Mouse (Mus musculus): ENCODE measurements around the gene Ttll10. TPM values are rescaled to one million over a fixed set of nuclear protein-coding genes. Genes with fewer than 3 reads are reported as not detected.

Gene Ttll10
- polyA plus RNA-seq, 1 experiment = 3.5 TPM

DNA sequence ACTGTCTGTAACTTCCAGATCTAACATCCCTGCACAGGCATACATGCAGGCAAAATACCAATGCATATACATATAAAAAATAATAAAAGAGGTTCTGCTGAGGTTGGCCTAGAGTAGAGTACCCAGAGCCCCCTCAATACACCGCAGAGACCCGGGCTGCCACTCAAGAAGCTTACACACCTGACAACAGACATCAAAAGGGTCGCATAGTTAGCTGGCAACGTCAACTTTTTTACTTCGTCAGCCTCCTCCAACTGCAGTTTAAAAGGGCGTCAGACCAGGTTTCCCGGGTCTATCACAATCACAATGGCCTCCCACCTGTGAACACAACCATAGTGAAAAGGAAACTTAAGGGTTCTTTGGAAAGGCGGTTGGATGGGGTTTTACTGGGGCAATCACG is 35.7 kb downstream of the Ttll10 start:
- H3K4me1 ChIP-seq (replicated peaks; ENCODE audit: control insufficient read depth, insufficient read depth, low read length) = peaks cover 33% of the 10 kb centered on the region
- H3K4me3 ChIP-seq (ENCODE audit: control insufficient read depth, insufficient read depth, low read length) = no peak overlapping the region
- H3K36me3 ChIP-seq (ENCODE audit: control insufficient read depth, insufficient read depth, low read length) = no peaks in the 10 kb centered on the region; the same call in 1 of the 2 replicates
- 78% methylated on average over 9 of the region's 9 CpGs for WGBS
- no peak overlapping the region for H3K27ac ChIP-seq (ENCODE audit: control insufficient read depth, insufficient read depth, low read length)
- no peak for TF ChIP-seq CTCF (IDR thresholded peaks at IDR 0.05; ENCODE audit: borderline replicate concordance, control insufficient read depth, extremely low read depth, insufficient read depth, low read length, poor library complexity)
- no peak for TF ChIP-seq POLR2A (IDR thresholded peaks at IDR 0.05; ENCODE audit: control insufficient read depth, extremely low read depth, insufficient read depth, low read length, poor library complexity)
- DNase-seq = peak; percentile 42
- no peaks in the 10 kb centered on the region for H3K27me3 ChIP-seq (ENCODE audit: control insufficient read depth, insufficient read depth, low read length)

- Histone ChIP-seq H3K4me3 (ENCODE audit: control insufficient read depth, insufficient read depth, low read length) (peak overlapping the region; percentile 15), H3K4me1 (replicated peaks; ENCODE audit: control insufficient read depth, insufficient read depth, low read length) (peaks cover 30% of the 10 kb centered on the region), H3K27ac (ENCODE audit: control insufficient read depth, insufficient read depth, low read length) (peak overlapping the region; percentile 97), H3K27me3 (ENCODE audit: control insufficient read depth, insufficient read depth, low read length) (no peaks in the 10 kb centered on the region), H3K36me3 (ENCODE audit: control insufficient read depth, insufficient read depth, low read length) (no peaks in the 10 kb centered on the region)
- WGBS = 34% methylated on average over 9 of the region's 9 CpGs
- DNase-seq = no peak
- TF ChIP-seq POLR2A (IDR thresholded peaks at IDR 0.05; ENCODE audit: control insufficient read depth, extremely low read depth, insufficient read depth, low read length, poor library complexity) = no peak
- no peak for TF ChIP-seq CTCF (IDR thresholded peaks at IDR 0.05; ENCODE audit: borderline replicate concordance, control insufficient read depth, extremely low read depth, insufficient read depth, low read length, poor library complexity)
Measured at GRCm38 (mm10) chr4:156021942-156022419, 37.2 kb downstream of the Ttll10 start.

- Histone ChIP-seq H3K36me3 (ENCODE audit: control insufficient read depth, insufficient read depth, low read length) (no peaks in the 10 kb centered on the region), H3K4me1 (replicated peaks; ENCODE audit: control insufficient read depth, insufficient read depth, low read length) (peaks cover 25% of the 10 kb centered on the region), H3K4me3 (ENCODE audit: control insufficient read depth, insufficient read depth, low read length) (no peak overlapping the region; the same call in 1 of the 2 replicates), H3K27me3 (ENCODE audit: control insufficient read depth, insufficient read depth, low read length) (no peaks in the 10 kb centered on the region), H3K27ac (ENCODE audit: control insufficient read depth, insufficient read depth, low read length) (peak overlapping the region; percentile 97)
- DNase-seq = no peak
- 46% methylated on average over 3 of the region's 3 CpGs for WGBS
- TF ChIP-seq POLR2A (IDR thresholded peaks at IDR 0.05; ENCODE audit: control insufficient read depth, extremely low read depth, insufficient read depth, low read length, poor library complexity) = no peak
Measured at GRCm38 (mm10) chr4:156021381-156021780, 37.8 kb downstream of the Ttll10 start.

GRCm38 (mm10) chr4:156019771-156020170 is 39.4 kb downstream of the Ttll10 start:
- Histone ChIP-seq H3K27me3 (ENCODE audit: control insufficient read depth, insufficient read depth, low read length) (no peaks in the 10 kb centered on the region), H3K4me3 (ENCODE audit: control insufficient read depth, insufficient read depth, low read length) (no peak overlapping the region), H3K4me1 (replicated peaks; ENCODE audit: control insufficient read depth, insufficient read depth, low read length) (peaks cover 19% of the 10 kb centered on the region), H3K36me3 (ENCODE audit: control insufficient read depth, insufficient read depth, low read length) (no peaks in the 10 kb centered on the region), H3K27ac (ENCODE audit: control insufficient read depth, insufficient read depth, low read length) (no peak overlapping the region)
- TF ChIP-seq CTCF (IDR thresholded peaks at IDR 0.05; ENCODE audit: borderline replicate concordance, control insufficient read depth, extremely low read depth, insufficient read depth, low read length, poor library complexity) = no peak
- 97% methylated on average over 12 of the region's 12 CpGs for WGBS
- DNase-seq = no peak

DNA sequence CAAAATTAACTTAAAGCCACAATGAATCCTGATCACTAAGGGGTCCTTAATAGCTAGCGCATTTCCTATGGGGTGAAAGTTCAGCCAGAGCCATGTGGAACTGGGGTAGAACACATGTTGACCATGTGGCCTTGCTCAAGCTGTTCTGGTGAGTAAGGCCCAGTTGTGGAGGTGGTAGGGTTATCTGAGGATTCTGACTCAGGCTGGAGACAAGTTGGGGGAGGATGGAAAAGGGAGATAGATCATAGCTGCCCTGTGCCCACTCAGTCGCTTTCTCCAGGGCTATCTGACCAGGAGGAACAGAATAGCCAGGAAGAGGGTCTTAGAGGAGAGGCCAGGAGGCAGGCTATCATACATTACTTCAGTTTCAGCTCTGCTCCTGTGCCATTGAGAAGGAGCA is 44.8 kb downstream of the Ttll10 start:
- Histone ChIP-seq H3K4me1 (replicated peaks; ENCODE audit: control insufficient read depth, insufficient read depth, low read length) (0 out of 2 replicates have a peak, but pooled peaks cover 4% of the 10 kb centered on the region), H3K27me3 (ENCODE audit: control insufficient read depth, insufficient read depth, low read length) (no peaks in the 10 kb centered on the region), H3K36me3 (ENCODE audit: control insufficient read depth, insufficient read depth, low read length) (peaks cover 24% of the 10 kb centered on the region), H3K4me3 (ENCODE audit: control insufficient read depth, insufficient read depth, low read length) (no peak overlapping the region), H3K27ac (ENCODE audit: control insufficient read depth, insufficient read depth, low read length) (no peak overlapping the region)
- TF ChIP-seq CTCF (IDR thresholded peaks at IDR 0.05; ENCODE audit: borderline replicate concordance, control insufficient read depth, extremely low read depth, insufficient read depth, low read length, poor library complexity) (no peak), POLR2A (IDR thresholded peaks at IDR 0.05; ENCODE audit: control insufficient read depth, extremely low read depth, insufficient read depth, low read length, poor library complexity) (no peak)
- 98% methylated on average over 2 of the region's 2 CpGs for WGBS
- no peak for DNase-seq

- 90% methylated on average over 8 of the region's 8 CpGs for WGBS
- no peak for TF ChIP-seq CTCF (IDR thresholded peaks at IDR 0.05; ENCODE audit: borderline replicate concordance, control insufficient read depth, extremely low read depth, insufficient read depth, low read length, poor library complexity)
- no peak for TF ChIP-seq POLR2A (IDR thresholded peaks at IDR 0.05; ENCODE audit: control insufficient read depth, extremely low read depth, insufficient read depth, low read length, poor library complexity)
- peaks cover 32% of the 10 kb centered on the region for H3K36me3 ChIP-seq (ENCODE audit: control insufficient read depth, insufficient read depth, low read length)
Measured at GRCm38 (mm10) chr4:156013637-156014036, 45.6 kb downstream of the Ttll10 start, which contains the start of gene Tnfrsf4. Tnfrsf4 (plus strand) TSS chr4:156013843.

DNA sequence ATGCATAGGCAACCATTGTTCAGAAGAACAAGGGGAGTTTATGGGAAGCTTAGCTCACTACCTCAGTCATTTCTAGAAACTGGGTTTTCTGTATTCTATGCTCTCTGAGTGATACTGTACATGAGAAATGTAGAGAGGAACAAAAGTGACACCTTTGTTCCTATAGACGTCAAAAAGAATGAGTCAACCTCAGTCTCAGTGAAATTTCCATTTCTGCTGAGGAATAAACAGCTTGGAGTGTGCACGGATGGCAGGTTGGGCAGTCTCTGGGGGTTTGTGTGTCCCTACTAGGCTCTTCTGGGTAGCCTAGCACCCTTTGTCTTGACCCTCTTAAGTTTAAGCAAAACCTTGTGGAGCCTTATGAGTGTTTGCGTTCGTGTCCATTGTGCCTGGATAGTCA is 50.8 kb downstream of the Ttll10 start:
- H3K27me3 ChIP-seq (ENCODE audit: control insufficient read depth, insufficient read depth, low read length) = no peaks in the 10 kb centered on the region
- no peak for DNase-seq
- no peak for TF ChIP-seq POLR2A (IDR thresholded peaks at IDR 0.05; ENCODE audit: control insufficient read depth, extremely low read depth, insufficient read depth, low read length, poor library complexity)
- TF ChIP-seq CTCF (IDR thresholded peaks at IDR 0.05; ENCODE audit: borderline replicate concordance, control insufficient read depth, extremely low read depth, insufficient read depth, low read length, poor library complexity) = no peak
- H3K4me3 ChIP-seq (ENCODE audit: control insufficient read depth, insufficient read depth, low read length) = no peak overlapping the region
- WGBS = 97% methylated on average over 4 of the region's 4 CpGs
- H3K36me3 ChIP-seq (ENCODE audit: control insufficient read depth, insufficient read depth, low read length) = peaks cover 74% of the 10 kb centered on the region
- H3K4me1 ChIP-seq (replicated peaks; ENCODE audit: control insufficient read depth, insufficient read depth, low read length) = no peaks in the 10 kb centered on the region
- H3K27ac ChIP-seq (ENCODE audit: control insufficient read depth, insufficient read depth, low read length) = no peak overlapping the region

More at GRCm38 (mm10) chr4:156013637-156014036, 45.6 kb downstream of the Ttll10 start, which contains the start of gene Tnfrsf4:
- DNase-seq = no peak
- H3K27me3 ChIP-seq (ENCODE audit: control insufficient read depth, insufficient read depth, low read length) = no peaks in the 10 kb centered on the region
- H3K4me1 ChIP-seq (replicated peaks; ENCODE audit: control insufficient read depth, insufficient read depth, low read length) = 0 out of 2 replicates have a peak, but pooled peaks cover 4% of the 10 kb centered on the region
- H3K4me3 ChIP-seq (ENCODE audit: control insufficient read depth, insufficient read depth, low read length) = peak within 1 kb of the TSS; percentile 25; the same call in 1 of the 2 replicates
- H3K27ac ChIP-seq (ENCODE audit: control insufficient read depth, insufficient read depth, low read length) = peak within 1 kb of the TSS; percentile 29; the same call in 1 of the 2 replicates

All from thymus, adult 2 months (tissue).